Mouse (Mus musculus) heart, adult 18-20 months (tissue): ENCODE results near the gene Gm49661. TPM values are rescaled to one million over a fixed set of nuclear protein-coding genes. Genes with fewer than 3 reads are reported as not detected.
A peak's percentile ranks its signal among the peaks of the same experiment; 100 is the strongest.

Source experiments
- DNase-seq, 2 experiments: peaks; one replicate each; pipeline ENCODE4 v3.0.0; 2021 to 2022; ENCODE audit warnings: mixed read lengths in 1 of 2
- total RNA-seq, 2 experiments: library from RNA; stranded (reverse); gene quantifications; 2 replicates each; pipeline ENCODE4 v1.2.3; 2021

Gm49661 gene
- total RNA-seq, 2 experiments from 2014 or later = 2.3 TPM; not detected in 1

GRCm38 (mm10) chr8:84967532-84968304, 1.5 kb downstream of the Gm49661 start:
- peak in 1 of 2 experiments; percentile 12 for DNase-seq

GRCm38 (mm10) chr8:84966603-84967002, 2.6 kb downstream of the Gm49661 start:
- DNase-seq = peak in 1 of 2 experiments; percentile 18

- DNase-seq = peak; percentile 94 to 97
Observed at GRCm38 (mm10) chr8:84965731-84966291, 3.4 kb downstream of the Gm49661 start.

GRCm38 (mm10) chr8:84963952-84964351, 5.3 kb downstream of the Gm49661 start:
- no peak for DNase-seq

GRCm38 (mm10) chr8:84959811-84960210, 9.4 kb downstream of the Gm49661 start:
- DNase-seq = peak; percentile 45 to 66

GRCm38 (mm10) chr8:84956768-84957167, 12.5 kb downstream of the Gm49661 start:
- peak; percentile 41 to 82 for DNase-seq

- DNase-seq = peak; percentile 62 to 64
Observed at GRCm38 (mm10) chr8:84952612-84953255, 16.5 kb downstream of the Gm49661 start.

GRCm38 (mm10) chr8:84949753-84950152, 19.5 kb downstream of the Gm49661 start:
- no peak for DNase-seq

- peak in 1 of 2 experiments; percentile 73 for DNase-seq
Observed at GRCm38 (mm10) chr8:84947241-84947545, 22.0 kb downstream of the Gm49661 start.

GRCm38 (mm10) chr8:84946528-84947240, 22.5 kb downstream of the Gm49661 start, which contains the start of gene Rtbdn:
Gene Rtbdn (plus strand): TSS chr8:84946991.
- DNase-seq = no peak

- no peak for DNase-seq
Observed at GRCm38 (mm10) chr8:84945633-84946527, 23.4 kb downstream of the Gm49661 start.

- DNase-seq = no peak
Observed at GRCm38 (mm10) chr8:84945235-84945632, 24.0 kb downstream of the Gm49661 start.

- peak; percentile 38 for DNase-seq
Observed at GRCm38 (mm10) chr8:84944478-84945160, 24.6 kb downstream of the Gm49661 start.

GRCm38 (mm10) chr8:84943699-84944098, 25.5 kb downstream of the Gm49661 start:
- DNase-seq = no peak

- no peak for DNase-seq
Observed at GRCm38 (mm10) chr8:84937620-84938485, 31.4 kb downstream of the Gm49661 start.

- peak; percentile 35 to 54 for DNase-seq
Observed at GRCm38 (mm10) chr8:84936962-84937546, 32.2 kb downstream of the Gm49661 start, which contains the start of gene Mast1. Gene Mast1 (minus strand): TSS chr8:84937359.

- DNase-seq = no peak
Observed at GRCm38 (mm10) chr8:84936041-84936961, 32.9 kb downstream of the Gm49661 start.

GRCm38 (mm10) chr8:84935489-84935888, 33.7 kb downstream of the Gm49661 start:
- no peak for DNase-seq
